In the genomic region with DNA sequence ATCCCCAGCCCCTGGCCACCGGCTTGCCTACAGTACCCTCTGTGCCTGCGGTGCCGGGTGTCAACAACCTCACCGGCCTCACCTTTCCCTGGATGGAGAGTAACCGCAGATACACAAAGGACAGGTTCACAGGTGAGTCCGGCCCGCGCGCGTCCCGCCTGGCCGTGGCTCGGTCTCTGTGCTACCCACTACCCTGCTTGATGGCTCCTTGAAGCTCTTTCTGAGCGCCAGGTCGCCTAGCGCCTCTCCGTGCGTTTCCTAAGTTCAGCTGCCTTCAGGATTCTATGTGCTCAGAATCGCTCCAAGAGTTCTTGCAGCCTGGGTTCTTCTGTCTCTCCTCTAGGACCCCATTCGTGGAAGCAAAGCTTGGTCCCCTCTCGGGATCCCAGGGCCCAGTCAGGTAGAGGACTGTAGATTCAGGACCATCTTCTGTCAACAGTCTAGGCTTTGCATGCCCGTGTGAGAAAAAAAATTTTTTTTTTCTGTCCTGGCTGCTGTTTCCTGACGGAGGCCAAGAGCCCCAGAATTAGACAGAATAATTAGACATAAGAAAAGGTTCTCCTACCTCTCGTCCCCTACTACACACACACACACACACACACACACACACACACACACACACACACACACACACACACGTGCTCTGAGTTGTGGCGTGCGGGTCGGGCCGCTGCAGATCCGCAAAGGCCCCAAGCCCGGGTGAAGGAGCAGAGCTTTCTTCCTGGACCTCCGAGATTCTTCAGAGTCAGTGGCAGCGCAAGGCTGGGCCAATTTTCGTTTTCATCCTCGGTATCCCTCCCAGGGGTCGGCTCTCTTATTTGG, we compare ENCODE assay signal across 11 mouse cellular contexts. TPM values are rescaled to one million over a fixed set of nuclear protein-coding genes. Genes with fewer than 3 reads are reported as not detected.
DNase-seq lines count a peak whose midpoint lies in the region; ATAC-seq and TF ChIP-seq lines count a peak whose summit lies in the region.
"Had no signal": no experiment of that assay in that cellular context is flagged by ENCODE, and none has a peak within 500 bp of the region (broad histone marks: within the 10 kb centered on the region; RNA-seq: fewer than 3 reads in every experiment).

No protein-coding gene starts in this region.

- H3K27me3 ChIP-seq in heart, embryonic 16.5 days (ENCODE audit: control insufficient read depth, insufficient read depth, low read length), result peaks cover 95% of the 10 kb centered on the region
- peaks cover 99% of the 10 kb centered on the region for H3K27me3 ChIP-seq in forebrain, embryonic 13.5 days
- peaks cover 99% of the 10 kb centered on the region for H3K27me3 ChIP-seq in midbrain, embryonic 12.5 days

- no peaks in the 10 kb centered on the region for H3K9me3 ChIP-seq in heart, embryonic 16.5 days (replicated peaks; ENCODE audit: control insufficient read depth, low read length)
- no peaks in the 10 kb centered on the region for H3K9me3 ChIP-seq in ES-E14 (ENCODE audit: control insufficient read depth, insufficient read depth, low read depth, low read length)
- H3K9me3 ChIP-seq in forebrain, embryonic 13.5 days (replicated peaks), result no peaks in the 10 kb centered on the region
- H3K9me3 ChIP-seq in midbrain, embryonic 12.5 days, result peaks cover 6% of the 10 kb centered on the region; the same call in 1 of the 2 replicates

- H3K4me2 ChIP-seq in heart, embryonic 16.5 days (ENCODE audit: low read depth, low read length), result peak overlapping the region; percentile 61
- peak overlapping the region; percentile 42; the same call in 1 of the 2 replicates for H3K4me2 ChIP-seq in forebrain, embryonic 13.5 days
- H3K4me2 ChIP-seq in midbrain, embryonic 12.5 days (replicated peaks), result peak overlapping the region; percentile 50

- ATAC-seq in heart, embryonic 16.5 days (replicated peaks; ENCODE audit: extremely low read depth, insufficient read depth, low FRiP score), result no peak
- no peak for ATAC-seq in forebrain, embryonic 13.5 days
- no peak for ATAC-seq in midbrain, embryonic 12.5 days (ENCODE audit: low FRiP score, low read depth)
- ATAC-seq in activated CD4-positive, CD25-positive, alpha-beta regulatory T cell, adult 4 months, result no peak

- in situ Hi-C loops in ES-E14 (cut with MboI; ENCODE audit: low sequenced_read_pairs in 2 of 2, unreplicated experiment in 2 of 2), result loop anchor here (5.0 to 25.0 kb wide), 4 partner anchors 81 to 1544 kb away; a partner anchor contains a TSS

- no peak for DNase-seq in heart, postnatal 36 days
- DNase-seq in ES-E14 (ENCODE audit: low read depth, low spot score), result no peak
- no peak for DNase-seq in left cerebral cortex, adult 9 months (ENCODE audit: low spot score in 2 of 2)
- no peak for DNase-seq in B cell, adult 2 months

- no peak overlapping the region for H3K9ac ChIP-seq in heart, embryonic 16.5 days (ENCODE audit: low read length)
- peak overlapping the region; percentile 62; the same call in 1 of the 2 replicates for H3K9ac ChIP-seq in ES-E14 (ENCODE audit: insufficient read depth, low read depth, low read length, poor library complexity, severe bottlenecking)
- no peak overlapping the region for H3K9ac ChIP-seq in forebrain, embryonic 13.5 days
- no peak overlapping the region for H3K9ac ChIP-seq in midbrain, embryonic 12.5 days (replicated peaks)

- no peaks in the 10 kb centered on the region for H3K36me3 ChIP-seq in heart, embryonic 16.5 days (ENCODE audit: control insufficient read depth, insufficient read depth)
- H3K36me3 ChIP-seq in ES-E14 (ENCODE audit: control insufficient read depth, insufficient read depth, low read length, poor library complexity, severe bottlenecking), result no peaks in the 10 kb centered on the region
- H3K36me3 ChIP-seq in forebrain, embryonic 13.5 days (ENCODE audit: poor library complexity, severe bottlenecking), result no peaks in the 10 kb centered on the region
- H3K36me3 ChIP-seq in midbrain, embryonic 12.5 days, result no peaks in the 10 kb centered on the region

- peaks cover 10% of the 10 kb centered on the region for H3K4me1 ChIP-seq in heart, embryonic 16.5 days (ENCODE audit: control insufficient read depth, insufficient read depth, low read length)
- peaks cover 0 to 8% of the 10 kb centered on the region in 2 experiments; a peak in 1 of 4 replicates for H3K4me1 ChIP-seq in ES-E14 (ENCODE audit: control insufficient read depth in 2 of 2, insufficient read depth in 2 of 2, low read length in 2 of 2, poor library complexity in 1 of 2)
- peaks cover 8% of the 10 kb centered on the region for H3K4me1 ChIP-seq in forebrain, embryonic 13.5 days
- H3K4me1 ChIP-seq in midbrain, embryonic 12.5 days, result peaks cover 12% of the 10 kb centered on the region

- WGBS in heart, embryonic 16.5 days, result 7% methylated on average over 36 of the region's 36 CpGs
- WGBS in forebrain, embryonic 13.5 days, result under 1% methylated on average over 36 of the region's 36 CpGs
- WGBS in midbrain, embryonic 12.5 days, result under 1% methylated on average over 35 of the region's 36 CpGs

- H3K4me3 ChIP-seq in heart, embryonic 16.5 days (ENCODE audit: low read length), result peak overlapping the region; percentile 50
- peak overlapping the region in 1 of 2 experiments; percentile 62; a peak in 3 of 4 replicates for H3K4me3 ChIP-seq in ES-E14 (ENCODE audit: insufficient read depth in 1 of 2, low read depth in 1 of 2, low read length in 2 of 2, poor library complexity in 1 of 2, severe bottlenecking in 1 of 2)
- 0 out of 2 replicates have a peak overlapping the region, but pooled peaks have one; percentile 16 for H3K4me3 ChIP-seq in forebrain, embryonic 13.5 days
- peak overlapping the region; percentile 30 for H3K4me3 ChIP-seq in midbrain, embryonic 12.5 days

- no peak overlapping the region for H3K27ac ChIP-seq in heart, embryonic 16.5 days (ENCODE audit: low read length)
- H3K27ac ChIP-seq in ES-E14 (ENCODE audit: insufficient read depth, low read depth, low read length, poor library complexity, severe bottlenecking), result no peak overlapping the region
- no peak overlapping the region for H3K27ac ChIP-seq in forebrain, embryonic 13.5 days
- no peak overlapping the region for H3K27ac ChIP-seq in midbrain, embryonic 12.5 days (replicated peaks)

- intact Hi-C loops in heart, postnatal 36 days (cut with DNase I), result no loop called here

TF ChIP-seq in ES-E14, 5 proteins besides CTCF, POLR2A, EP300 and RAD21:
- TF ChIP-seq CHD2 (IDR thresholded peaks at IDR 0.05; ENCODE audit: low read depth, low read length), result no peak
- no peak for TF ChIP-seq ZC3H11A (IDR thresholded peaks at IDR 0.05; ENCODE audit: borderline replicate concordance, low read depth, low read length)
- TF ChIP-seq ZNF384 (IDR thresholded peaks at IDR 0.05; ENCODE audit: low read depth, low read length), result no peak
- TF ChIP-seq HCFC1 (IDR thresholded peaks at IDR 0.05; ENCODE audit: borderline replicate concordance, insufficient read depth, low read length), result no peak
- no peak for TF ChIP-seq MAFK (IDR thresholded peaks at IDR 0.05; ENCODE audit: insufficient read depth, low read depth, low read length)

RNA-seq across cellular contexts. Expression of a gene that starts 1.1 kb away (rescaled TPM):
- polyA plus RNA-seq in heart, embryonic 16.5 days (2015; fragmentation: Nextera tagmentation; extraction: Ambion mirVana), result 0.28 and 0.87 TPM in 2 replicates
- not detected for total RNA-seq in heart, postnatal 36 days (2021)
- total RNA-seq in ES-E14 (2012; rRNA removed), result 0.21 and 0.36 TPM in 2 replicates
- polyA plus RNA-seq in forebrain, embryonic 13.5 days (2015; fragmentation: Nextera tagmentation; extraction: Ambion mirVana), result 0.14 TPM in 1 of 2 replicates, not detected in the other
- polyA plus RNA-seq in midbrain, embryonic 12.5 days (2016; fragmentation: Nextera tagmentation; extraction: Ambion mirVana), result 0.48 and 0.75 TPM in 2 replicates
- not detected for polyA plus RNA-seq in activated CD4-positive, CD25-positive, alpha-beta regulatory T cell, adult 4 months (2017; shearing (Covaris generic))
- total RNA-seq: hematopoietic stem cell, adult 5-6 weeks; left cerebral cortex, postnatal 25 days; MEL had no signal
